ENCODE assay signal across 8 mouse cellular contexts in genomic region chr15:25414011-25414746, GRCm38 (mm10). TPM values are rescaled to one million over a fixed set of nuclear protein-coding genes. Genes with fewer than 3 reads are reported as not detected.
DNase-seq lines count a peak whose midpoint lies in the region; ATAC-seq and TF ChIP-seq lines count a peak whose summit lies in the region.

No protein-coding gene starts in this region.

- peak overlapping the region; percentile 96 for H3K27ac ChIP-seq in embryonic facial prominence, embryonic 15.5 days (replicated peaks)
- H3K27ac ChIP-seq in hindbrain, embryonic 12.5 days = peak overlapping the region; percentile 99
- peak overlapping the region; percentile 99 for H3K27ac ChIP-seq in left cerebral cortex, adult 2 months
- no peak overlapping the region for H3K27ac ChIP-seq in small intestine, adult 2 months (ENCODE audit: insufficient read depth, low read depth, low read length)

- H3K36me3 ChIP-seq in embryonic facial prominence, embryonic 15.5 days = no peaks in the 10 kb centered on the region
- 0 out of 2 replicates have a peak, but pooled peaks cover 2% of the 10 kb centered on the region for H3K36me3 ChIP-seq in hindbrain, embryonic 12.5 days
- no peaks in the 10 kb centered on the region for H3K36me3 ChIP-seq in small intestine, adult 2 months (ENCODE audit: control insufficient read depth, insufficient read depth, low read length)

- H3K4me2 ChIP-seq in embryonic facial prominence, embryonic 15.5 days (replicated peaks) = peak overlapping the region; percentile 96
- peak overlapping the region; percentile 71 for H3K4me2 ChIP-seq in hindbrain, embryonic 12.5 days (replicated peaks)

- H3K4me1 ChIP-seq in embryonic facial prominence, embryonic 15.5 days = peaks cover 24% of the 10 kb centered on the region
- H3K4me1 ChIP-seq in hindbrain, embryonic 12.5 days = peaks cover 29% of the 10 kb centered on the region
- peaks cover 9% of the 10 kb centered on the region for H3K4me1 ChIP-seq in small intestine, adult 2 months (ENCODE audit: control insufficient read depth, insufficient read depth, insufficient read length, low read length)

- under 1% methylated on average over 36 of the region's 36 CpGs for WGBS in embryonic facial prominence, embryonic 15.5 days
- WGBS in hindbrain, embryonic 12.5 days = 1% methylated on average over 34 of the region's 36 CpGs
- WGBS in small intestine, adult 2 months = 3% methylated on average over 35 of the region's 36 CpGs

- intact Hi-C loops in left cerebral cortex, adult 2 months (cut with DNase I) = loop anchor here (1.0 to 5.0 kb wide), 7 partner anchors 122 to 825 kb away; no protein-coding TSS in a partner anchor

- DNase-seq in adrenal gland, postnatal 4 days (ENCODE audit: low spot score in 2 of 2) = peak; percentile 6
- DNase-seq in adrenal gland, adult 8-10 months = no peak
- DNase-seq in Muller cell, postnatal 12 days (ENCODE audit: inconsistent ontology term) = peak; percentile 78
- DNase-seq in left cerebral cortex, adult 2 months (ENCODE audit: extremely low spot score in 1 of 2, low spot score in 2 of 2) = peak; percentile 61 to 67

- H3K9me3 ChIP-seq in embryonic facial prominence, embryonic 15.5 days (replicated peaks) = no peaks in the 10 kb centered on the region
- H3K9me3 ChIP-seq in hindbrain, embryonic 12.5 days (replicated peaks) = no peaks in the 10 kb centered on the region

- no peak for TF ChIP-seq CTCF in left cerebral cortex, adult 2 months (IDR thresholded peaks at IDR 0.05)
- no peak for TF ChIP-seq CTCF in small intestine, adult 2 months (IDR thresholded peaks at IDR 0.05; ENCODE audit: extremely low read depth, insufficient read length, insufficient replicate concordance, low read depth, low read length)

- peak overlapping the region; percentile 81 for H3K4me3 ChIP-seq in embryonic facial prominence, embryonic 15.5 days (replicated peaks)
- H3K4me3 ChIP-seq in hindbrain, embryonic 12.5 days = peak overlapping the region; percentile 98
- H3K4me3 ChIP-seq in left cerebral cortex, adult 2 months = peak overlapping the region; percentile 93
- peak overlapping the region; percentile 81 for H3K4me3 ChIP-seq in small intestine, adult 2 months (ENCODE audit: low read depth, low read length)

- H3K27me3 ChIP-seq in embryonic facial prominence, embryonic 15.5 days = no peaks in the 10 kb centered on the region
- H3K27me3 ChIP-seq in hindbrain, embryonic 12.5 days = no peaks in the 10 kb centered on the region
- peaks cover 26% of the 10 kb centered on the region for H3K27me3 ChIP-seq in small intestine, adult 2 months (ENCODE audit: control insufficient read depth, insufficient read depth, low read length)

- no peak for TF ChIP-seq POLR2A in small intestine, adult 2 months (IDR thresholded peaks at IDR 0.05; ENCODE audit: low read depth, low read length)

- peak; percentile 39 for ATAC-seq in embryonic facial prominence, embryonic 15.5 days (ENCODE audit: insufficient number of reproducible peaks, low FRiP score, low TSS enrichment, low read depth)
- peak; percentile 48 for ATAC-seq in hindbrain, embryonic 12.5 days (ENCODE audit: low FRiP score)
- peak; percentile 27 for ATAC-seq in megakaryocyte progenitor cell, adult 5-6 weeks (replicated peaks; ENCODE audit: poor library complexity)

- H3K9ac ChIP-seq in embryonic facial prominence, embryonic 15.5 days = peak overlapping the region; percentile 80
- H3K9ac ChIP-seq in hindbrain, embryonic 12.5 days = peak overlapping the region; percentile 100

RNA-seq across cellular contexts. Expression of gene Basp1, which starts 0.6 kb away (rescaled TPM):
- 10 to 100 TPM; 44.9 to 61.0 TPM for total RNA-seq in adrenal gland, postnatal 4 days (2021)
- 1 to 10 TPM; 3.1 to 4.9 (median 3.6) TPM for total RNA-seq in adrenal gland, adult 8-10 months (2022)
- polyA plus RNA-seq in embryonic facial prominence, embryonic 15.5 days (2015; fragmentation: Nextera tagmentation; extraction: Ambion mirVana) = 56.8 and 61.7 TPM in 2 replicates
- polyA plus RNA-seq in hindbrain, embryonic 12.5 days (2016; fragmentation: Nextera tagmentation; extraction: Ambion mirVana) = 381 and 469 TPM in 2 replicates
- total RNA-seq in left cerebral cortex, adult 2 months (2021) = 100 to 1,000 TPM; 653 to 673 TPM
- total RNA-seq in megakaryocyte progenitor cell, adult 5-6 weeks (2015) = 3.8 and 5.3 TPM in 2 replicates
- total RNA-seq in megakaryocyte progenitor cell, adult 5-6 weeks (2017) = 3.0 and 4.7 TPM in 2 replicates
- 4.1 and 6.2 TPM in 2 replicates for polyA plus RNA-seq in small intestine, adult 2 months (2012; rRNA removed)

Comparison
In these comparisons a context has a peak if more than half of its experiments do, and no peak if none do; other contexts are left out.
1. RNA of gene Basp1, which starts 0.6 kb away (total RNA-seq): 653 to 673 TPM in left cerebral cortex, adult 2 months; 44.9 to 61.0 TPM in adrenal gland, postnatal 4 days, 3.0 to 5.3 TPM in megakaryocyte progenitor cell, adult 5-6 weeks and 3.1 to 4.9 TPM in adrenal gland, adult 8-10 months; every median in the first group is over 10 times any median in the second.
2. Peak in every context shown above with its lines, with median percentiles within 50 percentile points of each other: ATAC-seq and H3K4me3 ChIP-seq.